Mouse (Mus musculus): ENCODE measurements around the gene Gdf9.

GRCm38 (mm10) chr11:53383758-53384428 lies 46.9 kb upstream of the Gdf9 start:
- TF ChIP-seq EP300 (IDR thresholded peaks at IDR 0.05; ENCODE audit: low read depth in 1 of 2, low read length in 2 of 2) (no peak), MYB (IDR thresholded peaks at IDR 0.05; ENCODE audit: low read depth, low read length) (no peak), GATA1 (IDR thresholded peaks at IDR 0.05; ENCODE audit: low read depth, low read length) (no peak), MXI1 (IDR thresholded peaks at IDR 0.05; ENCODE audit: low read depth, low read length) (no peak), CTCF (IDR thresholded peaks at IDR 0.05 in 2 of 3, conservative IDR thresholded peaks at IDR 0.05 in 1 of 3; ENCODE audit: control insufficient read depth in 1 of 3, insufficient read depth in 1 of 3, low read depth in 2 of 3, low read length in 3 of 3, poor library complexity in 1 of 3, severe bottlenecking in 1 of 3) (no peak), MAZ (IDR thresholded peaks at IDR 0.05; ENCODE audit: low read depth, low read length) (no peak), UBTF (IDR thresholded peaks at IDR 0.05; ENCODE audit: borderline replicate concordance, insufficient read depth, low read depth, low read length) (no peak), POLR2A (IDR thresholded peaks at IDR 0.05; ENCODE audit: control insufficient read depth in 1 of 2, insufficient read depth in 1 of 2, low read depth in 1 of 2, low read length in 2 of 2, poor library complexity in 1 of 2) (no peak), E2F4 (IDR thresholded peaks at IDR 0.05; ENCODE audit: borderline replicate concordance, low read depth, low read length) (no peak), NELFE (IDR thresholded peaks at IDR 0.05; ENCODE audit: low read depth, low read length) (no peak), ZKSCAN1 (IDR thresholded peaks at IDR 0.05; ENCODE audit: low read depth, low read length) (no peak), TBP (IDR thresholded peaks at IDR 0.05; ENCODE audit: low read depth, low read length) (no peak), ELF1 (IDR thresholded peaks at IDR 0.05; ENCODE audit: low read depth, low read length) (no peak), ETS1 (IDR thresholded peaks at IDR 0.05; ENCODE audit: low read depth, low read length) (no peak)

Measured in MEL (cell line).